Mouse (Mus musculus): ENCODE measurements around the gene Tbk1.

Gene Tbk1

DNA sequence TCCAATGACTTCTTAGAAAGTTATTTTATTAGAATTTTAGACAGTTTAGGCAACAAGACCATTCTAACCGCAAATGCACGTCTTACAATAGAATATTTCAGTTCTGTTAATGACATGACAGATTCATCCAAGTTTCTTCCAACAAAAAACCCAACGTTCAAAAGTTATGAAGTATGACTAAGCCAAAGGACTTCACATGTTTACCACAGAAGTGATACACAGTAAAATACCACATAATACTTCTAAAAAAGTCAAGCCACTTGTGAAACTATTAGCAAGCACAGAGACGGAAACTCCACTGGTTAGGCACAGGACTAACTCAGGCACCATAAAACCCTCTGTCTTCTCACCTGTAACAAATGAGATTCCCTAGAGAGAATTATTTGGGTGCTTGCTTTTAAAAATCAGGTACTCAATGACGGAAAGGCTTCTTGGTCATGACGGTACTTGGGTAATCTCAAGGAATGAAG, 819 bp upstream of the Tbk1 start:
- DNase-seq, result no peak

- no peak for DNase-seq
These were observed 570 bp downstream of the Tbk1 start for GRCm38 (mm10) chr10:121585791-121586642.

DNA sequence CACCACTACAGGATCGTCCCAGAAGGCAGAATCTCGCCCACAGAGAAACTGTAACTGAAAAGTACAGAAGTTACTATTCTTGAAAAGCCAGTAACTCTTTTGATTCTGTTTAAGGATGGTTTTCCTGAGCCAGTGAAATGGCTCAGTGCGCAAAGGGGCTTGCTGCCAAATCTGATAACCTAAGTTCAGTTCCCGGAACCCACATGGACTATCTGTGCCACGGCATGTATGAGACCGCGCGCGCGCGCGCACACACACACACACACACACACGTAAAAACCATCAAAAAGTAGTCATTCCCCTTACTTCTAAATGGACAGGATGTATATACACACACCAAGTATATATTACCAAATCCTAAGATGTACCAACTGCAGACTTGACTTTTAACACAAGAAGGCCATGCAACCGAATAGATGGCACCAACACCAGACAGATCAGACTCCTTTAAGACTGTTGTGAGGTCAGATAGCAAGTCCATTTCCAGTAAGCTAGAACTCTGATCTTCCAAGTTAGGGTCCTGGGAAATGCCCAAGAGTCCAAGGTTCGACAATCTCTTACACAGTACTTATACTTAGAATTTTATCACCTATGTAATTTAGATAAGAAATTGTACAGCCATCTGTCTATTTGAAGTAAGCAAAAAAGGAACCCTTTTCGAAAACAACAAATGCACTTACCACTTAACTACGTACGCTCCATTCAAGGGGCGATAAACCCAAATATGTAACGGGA, 1.4 kb downstream of the Tbk1 start:
- no peak for DNase-seq

DNA sequence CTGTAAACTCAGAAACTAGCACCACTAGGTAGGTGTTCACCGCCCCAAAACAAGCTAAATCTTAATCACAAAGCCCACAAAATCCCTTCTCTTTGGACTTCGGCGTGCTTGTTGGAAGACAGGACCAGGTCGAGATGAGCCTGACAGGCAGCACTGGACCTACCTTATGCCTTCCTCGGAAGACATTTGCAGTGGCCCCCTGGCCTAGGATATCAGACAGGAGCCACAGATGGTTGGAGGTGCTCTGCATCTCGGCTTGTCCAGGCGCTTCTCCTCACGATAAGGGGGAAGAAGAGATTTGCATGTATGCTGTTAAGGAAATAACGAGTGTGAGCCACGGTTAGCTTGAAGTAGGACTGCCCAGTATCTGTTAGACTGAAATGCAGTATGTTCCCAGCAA, 2.6 kb downstream of the Tbk1 start:
- no peak for DNase-seq

- no peak for DNase-seq
These were observed 3.6 kb downstream of the Tbk1 start for GRCm38 (mm10) chr10:121583016-121583415.

DNA sequence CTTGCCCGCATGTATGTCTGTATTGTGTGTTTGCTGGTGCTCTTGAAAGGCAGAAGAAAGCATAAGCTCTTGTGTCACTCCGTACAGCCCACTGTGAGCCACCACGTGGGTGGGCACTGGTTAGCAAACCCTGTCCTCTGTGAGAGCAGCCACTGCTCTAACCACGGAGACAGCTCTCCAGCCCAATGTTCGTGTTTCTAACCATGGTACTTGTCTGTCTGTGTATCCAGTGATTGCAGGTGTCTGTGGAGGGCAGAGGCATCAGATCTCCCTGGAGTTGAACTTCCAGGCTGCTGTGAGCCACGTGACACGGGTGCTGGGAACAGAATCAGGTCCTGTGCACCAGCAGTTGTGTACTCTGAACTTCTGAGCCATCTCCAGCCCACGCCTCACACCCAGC, 4.3 kb downstream of the Tbk1 start:
- no peak for DNase-seq

DNA sequence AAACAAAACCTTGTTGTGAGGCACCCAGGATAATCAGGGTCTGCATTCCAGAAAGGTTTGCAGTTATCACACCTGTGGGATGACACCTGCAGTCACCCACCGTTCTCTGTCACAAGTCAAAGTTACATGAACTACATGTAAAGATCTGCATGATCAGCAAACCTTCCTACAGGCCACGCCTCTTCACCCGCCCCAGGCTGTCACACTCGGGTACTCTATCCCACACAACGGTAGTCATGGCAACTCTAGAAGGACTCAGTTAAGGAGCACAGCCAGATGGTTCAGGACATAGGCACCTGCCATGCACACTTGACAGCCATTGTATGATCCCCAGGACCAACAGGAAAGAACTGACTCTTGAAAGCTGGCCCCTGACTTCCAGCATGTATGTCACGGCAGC, 5.2 kb downstream of the Tbk1 start:
- no peak for DNase-seq

- DNase-seq, result no peak
These were observed 6.2 kb downstream of the Tbk1 start for GRCm38 (mm10) chr10:121580381-121580780.

DNA sequence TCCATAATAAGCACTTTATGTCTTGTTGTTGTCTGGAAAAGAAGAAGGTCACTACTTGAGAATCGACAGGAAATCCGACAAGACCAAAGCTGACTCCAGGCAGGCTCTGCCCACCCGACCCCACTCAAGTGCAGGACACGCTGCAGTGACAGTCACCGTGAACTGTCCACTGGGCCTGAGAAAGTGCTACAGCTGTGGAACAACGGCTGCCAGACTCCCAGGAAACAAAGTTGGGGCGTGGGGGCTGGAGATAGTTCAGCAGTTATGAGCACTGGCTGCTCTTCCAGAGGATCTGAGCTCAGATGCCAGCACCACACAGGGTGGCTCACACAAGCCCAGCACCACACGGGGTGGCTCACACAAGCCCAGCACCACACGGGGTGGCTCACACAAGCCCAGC, 10.2 kb downstream of the Tbk1 start:
- no peak for DNase-seq

- DNase-seq, result no peak
These were observed 15.0 kb downstream of the Tbk1 start for GRCm38 (mm10) chr10:121571511-121572147.

DNA sequence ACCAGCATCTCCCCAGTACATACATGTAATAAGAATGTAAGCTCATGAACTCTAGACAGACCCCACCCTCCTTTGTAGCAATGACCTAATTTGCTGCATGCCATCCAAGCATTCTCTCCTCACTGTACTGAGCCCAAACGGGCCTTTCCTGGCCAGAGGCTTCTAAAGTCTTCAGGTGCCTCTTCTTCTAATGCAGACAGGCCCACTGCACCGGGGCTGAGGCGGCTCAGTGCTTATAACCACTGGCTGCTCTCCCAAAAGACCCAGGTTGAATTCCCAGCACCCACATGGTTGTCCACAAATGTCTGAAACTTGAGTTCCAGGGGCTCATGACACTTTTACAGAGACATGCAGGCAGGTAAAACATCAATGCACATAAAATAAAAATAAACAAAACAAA, 15.6 kb downstream of the Tbk1 start:
- no peak for DNase-seq

GRCm38 (mm10) chr10:121569796-121570195, 16.8 kb downstream of the Tbk1 start:
- DNase-seq, result no peak

- no peak for DNase-seq
These were observed 17.5 kb downstream of the Tbk1 start for GRCm38 (mm10) chr10:121569001-121569589.

GRCm38 (mm10) chr10:121568534-121568933, 18.1 kb downstream of the Tbk1 start:
- DNase-seq, result no peak

GRCm38 (mm10) chr10:121568026-121568425, 18.6 kb downstream of the Tbk1 start:
- DNase-seq, result no peak

- no peak for DNase-seq
These were observed 22.1 kb downstream of the Tbk1 start for GRCm38 (mm10) chr10:121564447-121564846.

GRCm38 (mm10) chr10:121558231-121558630, 28.4 kb downstream of the Tbk1 start:
- DNase-seq, result no peak

DNA sequence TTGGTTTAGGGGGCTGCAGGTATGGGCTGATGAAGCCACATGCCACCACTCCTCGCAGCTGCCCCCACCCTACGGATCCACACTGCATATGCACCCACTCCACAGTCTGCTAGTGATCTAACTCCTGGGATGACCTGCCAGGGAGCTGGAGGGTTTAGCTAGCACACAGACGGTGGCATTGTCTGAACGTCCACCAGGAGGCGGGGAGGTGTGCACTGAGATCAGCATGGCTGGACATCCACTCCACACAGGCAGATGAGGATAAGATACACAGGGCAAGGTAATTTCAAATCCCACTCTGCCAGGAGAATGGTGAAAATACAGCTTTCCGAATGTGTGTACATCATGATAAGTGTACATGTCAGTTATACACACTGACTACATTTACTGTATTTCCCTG, 30.3 kb downstream of the Tbk1 start:
- no peak for DNase-seq

GRCm38 (mm10) chr10:121550334-121550733, 36.3 kb downstream of the Tbk1 start:
- no peak for DNase-seq

DNA sequence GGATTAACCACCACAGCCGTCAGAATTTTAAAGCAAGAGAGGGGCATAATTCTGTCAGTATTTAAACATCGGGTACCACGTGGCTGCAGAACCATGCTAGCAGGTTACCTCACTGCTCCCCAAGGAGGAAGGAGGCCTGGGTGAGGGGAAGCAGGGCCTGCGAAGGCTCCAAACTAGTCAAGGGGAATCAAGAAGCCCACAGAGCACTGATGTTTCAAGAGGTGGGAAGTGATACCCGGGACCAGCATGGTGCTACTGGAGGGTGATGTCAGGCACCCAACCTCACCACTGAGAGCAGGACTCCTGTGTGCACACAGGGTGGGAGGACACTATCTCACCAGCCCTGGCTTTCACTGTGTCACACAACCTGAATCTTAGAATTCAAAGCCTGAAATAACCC, 36.9 kb downstream of the Tbk1 start:
- DNase-seq, result no peak

GRCm38 (mm10) chr10:121547162-121547561, 39.4 kb downstream of the Tbk1 start:
- no peak for DNase-seq

GRCm38 (mm10) chr10:121543577-121543976, 43.0 kb downstream of the Tbk1 start:
- no peak for DNase-seq

DNA sequence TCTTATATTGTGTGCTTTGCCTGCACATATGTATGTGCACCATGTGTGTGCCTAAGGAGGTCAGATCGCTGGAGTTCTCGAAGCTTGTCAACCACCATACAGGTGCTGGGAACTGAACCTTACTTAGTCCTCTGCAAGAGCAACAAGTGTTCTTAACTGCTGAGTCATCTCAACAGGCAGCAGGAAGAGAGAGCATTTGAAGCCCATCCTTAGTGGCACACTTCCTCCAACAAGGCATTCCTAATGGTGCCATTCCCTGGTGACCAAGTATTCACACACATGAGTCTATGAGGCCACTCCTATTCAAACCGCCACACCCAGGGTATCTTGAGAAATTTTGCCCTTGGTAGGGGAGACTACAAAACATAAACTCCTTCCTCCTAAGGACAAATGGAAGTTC, 44.4 kb downstream of the Tbk1 start:
- DNase-seq, result no peak
